Mouse (Mus musculus): Measurements from ENCODE around the gene 4933415A04Rik. TPM values are rescaled to one million over a fixed set of nuclear protein-coding genes. Genes with fewer than 3 reads are reported as not detected.

Gene 4933415A04Rik
- polyA plus RNA-seq (2012; rRNA removed): 0.50 and 0.55 TPM in 2 replicates

- no peak for DNase-seq (ENCODE audit: low spot score)
These were observed at the start of gene 4933415A04Rik for GRCm38 (mm10) chr11:43586324-43587090. 4933415A04Rik (plus strand) TSS chr11:43587040.

- no peak for DNase-seq (ENCODE audit: low spot score)
These were observed 49.8 kb upstream of the 4933415A04Rik start for GRCm38 (mm10) chr11:43537074-43537473.

- no peak for DNase-seq (ENCODE audit: low spot score)
These were observed 47.0 kb upstream of the 4933415A04Rik start for GRCm38 (mm10) chr11:43539863-43540262.

GRCm38 (mm10) chr11:43543711-43544466 lies 43.0 kb upstream of the 4933415A04Rik start:
- no peak for DNase-seq (ENCODE audit: low spot score)

- DNase-seq (ENCODE audit: low spot score): no peak
These were observed 42.0 kb upstream of the 4933415A04Rik start for GRCm38 (mm10) chr11:43544819-43545218.

GRCm38 (mm10) chr11:43545873-43546475 lies 40.9 kb upstream of the 4933415A04Rik start:
- no peak for DNase-seq (ENCODE audit: low spot score)

- DNase-seq (ENCODE audit: low spot score): no peak
These were observed 40.2 kb upstream of the 4933415A04Rik start for GRCm38 (mm10) chr11:43546678-43547077.

GRCm38 (mm10) chr11:43548148-43548547 lies 38.7 kb upstream of the 4933415A04Rik start:
- no peak for DNase-seq (ENCODE audit: low spot score)

- DNase-seq (ENCODE audit: low spot score): no peak
These were observed 38.0 kb upstream of the 4933415A04Rik start for GRCm38 (mm10) chr11:43548657-43549435.

GRCm38 (mm10) chr11:43549701-43550100 lies 37.1 kb upstream of the 4933415A04Rik start:
- DNase-seq (ENCODE audit: low spot score): no peak

- DNase-seq (ENCODE audit: low spot score): no peak
These were observed 35.1 kb upstream of the 4933415A04Rik start for GRCm38 (mm10) chr11:43551756-43552155.

GRCm38 (mm10) chr11:43552675-43553074 lies 34.2 kb upstream of the 4933415A04Rik start:
- DNase-seq (ENCODE audit: low spot score): no peak

- DNase-seq (ENCODE audit: low spot score): no peak
These were observed 30.3 kb upstream of the 4933415A04Rik start for GRCm38 (mm10) chr11:43556538-43556937.

GRCm38 (mm10) chr11:43559515-43560292 lies 27.1 kb upstream of the 4933415A04Rik start:
- DNase-seq (ENCODE audit: low spot score): no peak

- DNase-seq (ENCODE audit: low spot score): no peak
These were observed 23.1 kb upstream of the 4933415A04Rik start for GRCm38 (mm10) chr11:43563654-43564244.

GRCm38 (mm10) chr11:43565414-43565813 lies 21.4 kb upstream of the 4933415A04Rik start:
- DNase-seq (ENCODE audit: low spot score): no peak

- DNase-seq (ENCODE audit: low spot score): no peak
These were observed 21.0 kb upstream of the 4933415A04Rik start for GRCm38 (mm10) chr11:43565852-43566251.

GRCm38 (mm10) chr11:43566696-43567095 lies 20.1 kb upstream of the 4933415A04Rik start:
- no peak for DNase-seq (ENCODE audit: low spot score)

- DNase-seq (ENCODE audit: low spot score): no peak
These were observed 18.6 kb upstream of the 4933415A04Rik start for GRCm38 (mm10) chr11:43568263-43568662.

GRCm38 (mm10) chr11:43569188-43569587 lies 17.7 kb upstream of the 4933415A04Rik start:
- DNase-seq (ENCODE audit: low spot score): no peak

All from urinary bladder, adult 2 months (tissue).